Mouse (Mus musculus) mouse embryonic stem cell (cell line): ENCODE results near the gene Pitx3.

Experiments
- in situ Hi-C, 2 experiments: fragments of 300-500 bp; cut with MboI; formaldehyde crosslinking; loops; 1 replicate in 1 of 2; 3 replicates in 1 of 2; pipeline ENCODE4 v1.14.3; 2019 to 2020; ENCODE audit warnings: low sequenced_read_pairs in 2 of 2, low pct_unique_long_range_greater_than_20kb in 1 of 2, mixed read lengths in 1 of 2; ENCODE audit not compliant: unreplicated experiment in 1 of 2

Gene Pitx3

DNA sequence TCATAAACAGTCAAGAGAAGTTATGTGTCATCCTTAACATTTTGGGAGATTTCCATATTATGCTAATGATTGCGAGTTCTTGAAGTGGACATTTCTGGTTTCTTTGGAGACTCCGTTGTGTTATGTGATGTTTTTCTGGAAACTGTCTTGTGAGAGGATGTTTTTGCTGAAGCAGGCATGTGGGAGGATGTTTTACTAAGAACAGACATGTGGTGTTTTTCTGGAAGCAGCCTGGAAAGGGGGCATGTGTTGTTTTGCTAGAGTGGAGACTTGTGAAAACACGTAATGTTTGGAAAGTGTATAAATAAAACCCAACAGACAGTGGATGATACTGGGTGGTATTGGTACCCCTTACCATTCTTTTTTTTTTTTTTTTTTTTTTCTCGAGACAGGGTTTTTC, 52.8 kb downstream of the Pitx3 start:
- in situ Hi-C loops: no loop called here

DNA sequence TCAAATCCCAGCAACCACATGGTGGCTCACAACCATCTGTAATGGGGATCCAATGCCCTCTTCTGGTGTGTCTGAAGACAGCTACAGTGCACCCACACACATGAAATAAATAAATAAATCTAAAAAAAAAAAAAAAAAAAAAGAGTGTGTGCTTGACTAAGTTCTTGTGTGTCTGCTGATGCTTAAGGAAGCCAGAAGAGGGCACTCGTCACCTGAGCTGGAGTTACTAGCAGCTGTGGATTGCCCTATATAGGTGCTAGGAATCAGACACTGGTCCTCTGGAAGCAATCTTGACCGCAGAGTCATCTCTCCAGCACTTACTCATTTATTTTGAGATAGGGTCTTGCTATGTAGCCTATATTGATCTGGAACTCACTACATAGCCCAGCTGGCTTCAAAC, 54.0 kb downstream of the Pitx3 start:
- in situ Hi-C loops: no loop called here

DNA sequence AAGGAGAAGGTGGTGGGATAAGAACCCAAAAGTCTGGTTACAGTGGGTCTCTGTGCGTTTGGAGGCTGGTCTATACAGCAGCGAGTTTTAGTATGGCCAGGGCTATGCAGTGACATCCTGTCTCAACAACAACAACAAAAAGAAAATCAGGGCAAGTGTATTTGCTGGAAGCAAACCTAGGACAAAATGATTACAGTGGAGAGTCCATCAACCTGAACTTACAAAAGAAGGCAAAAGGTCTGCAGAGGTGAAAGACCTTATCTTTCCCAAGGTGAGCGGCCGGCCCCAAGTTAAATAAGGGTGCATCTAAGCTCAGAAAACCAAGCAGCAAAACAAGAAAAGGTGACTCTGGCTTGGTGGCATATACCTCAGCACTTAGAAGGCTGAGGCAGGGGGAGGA, 56.5 kb downstream of the Pitx3 start:
- in situ Hi-C loops: no loop called here

DNA sequence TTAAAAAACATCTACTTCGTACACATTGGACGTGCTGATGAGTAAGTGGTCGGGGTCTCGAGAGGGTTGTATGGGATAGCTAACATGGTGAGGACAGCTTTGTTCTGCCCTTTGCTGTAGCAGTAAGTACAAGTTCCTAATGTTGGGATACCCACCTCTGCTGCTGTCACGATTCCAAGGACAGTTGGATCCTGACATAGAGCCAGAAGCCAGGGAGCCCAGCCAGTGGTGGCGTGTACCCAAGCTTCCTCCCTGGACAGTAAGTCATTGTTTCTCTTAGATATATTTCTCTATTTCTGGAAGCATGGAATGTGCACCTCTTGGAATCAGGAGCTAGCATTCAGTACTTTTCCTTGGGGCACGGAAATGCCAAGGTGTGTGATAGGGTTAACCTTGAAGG, 60.3 kb downstream of the Pitx3 start:
- in situ Hi-C loops: no loop called here

DNA sequence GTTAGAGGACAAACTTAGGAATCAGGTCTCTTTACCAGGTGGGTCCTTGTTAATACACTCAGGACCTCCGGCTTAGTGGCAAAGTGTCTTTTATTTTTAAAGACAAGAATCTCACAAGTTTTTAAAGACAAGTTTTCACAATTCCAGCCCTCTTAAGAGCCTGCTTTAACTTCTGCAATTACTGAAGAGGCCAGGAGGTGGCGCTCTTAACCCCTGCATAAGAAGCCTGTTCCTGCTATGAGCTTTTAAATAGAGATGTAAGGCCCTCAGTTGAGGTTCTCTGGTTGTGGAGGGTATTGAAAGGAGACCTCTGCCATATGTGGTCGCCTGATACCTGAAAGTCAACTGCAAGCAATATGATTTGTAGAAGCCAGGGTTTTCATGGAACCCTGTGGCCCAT, 61.8 kb downstream of the Pitx3 start:
- in situ Hi-C loops: no loop called here
